Mouse (Mus musculus): ENCODE data around the gene Neurl4. TPM values are rescaled to one million over a fixed set of nuclear protein-coding genes. Genes with fewer than 3 reads are reported as not detected.
"Not testable (repeated sequence)": the region's sequence is repeated elsewhere in the genome, so short reads cannot be mapped to it uniquely, and the experiment has no call there.

Neurl4 gene
- polyA plus RNA-seq, 1 experiment: not detected

DNA sequence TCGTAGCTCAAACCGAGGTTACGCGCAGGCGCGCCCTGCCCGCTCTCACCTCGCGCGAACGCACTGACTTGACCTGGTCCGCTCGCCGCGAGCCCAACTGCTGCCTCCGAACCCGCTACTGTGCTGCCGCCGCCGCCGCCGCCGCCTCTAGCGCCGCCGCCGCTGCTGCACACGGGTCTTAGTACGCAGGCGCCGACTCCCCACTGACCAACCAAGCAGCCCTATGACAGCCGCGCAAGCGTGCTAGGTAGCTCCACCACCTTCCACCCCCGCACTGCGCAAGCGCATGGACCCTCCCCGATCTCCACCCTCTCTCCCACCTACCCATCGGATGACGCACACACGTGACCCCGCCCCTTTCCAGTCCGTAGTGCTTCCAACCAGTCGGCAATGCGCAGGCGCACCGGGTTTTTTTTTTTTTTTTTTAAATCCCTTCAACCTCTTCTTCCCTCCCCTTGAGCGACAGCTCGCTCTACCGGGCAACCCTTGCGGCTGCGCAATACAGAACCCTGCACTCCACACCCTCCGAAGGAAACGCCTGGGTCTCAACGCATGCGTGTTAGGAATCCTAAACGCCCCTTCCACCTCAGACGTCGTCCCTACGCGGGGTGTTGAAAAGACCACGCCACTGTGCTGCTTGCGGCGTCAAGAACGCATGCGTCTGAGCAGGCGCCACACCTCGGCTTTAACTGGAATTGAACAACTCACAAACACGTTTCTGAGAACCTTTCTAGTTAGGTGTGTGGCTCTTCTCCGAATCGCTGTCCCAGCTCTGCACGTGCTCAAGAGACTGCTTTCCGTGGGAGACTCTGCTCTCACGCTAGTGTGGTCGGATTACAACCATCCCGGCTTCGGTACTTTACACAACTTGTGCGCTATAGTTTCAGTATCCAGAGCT lies 20.5 kb downstream of the Neurl4 start, which contains the start of gene Eif5a:
TSS of gene Eif5a (minus strand) at position 845 of the 898 bp plus-strand sequence.
- 0 out of 2 replicates have a peak, but pooled peaks have one; percentile 33 for TF ChIP-seq CTCF (IDR thresholded peaks at IDR 0.05; ENCODE audit: insufficient read depth, low read depth, low read length)
- TF ChIP-seq POLR2A (IDR thresholded peaks at IDR 0.05; ENCODE audit: insufficient read depth, low read depth, low read length): peak; percentile 69
- Histone ChIP-seq H3K4me3 (ENCODE audit: insufficient read depth, low read depth, low read length) (peak within 1 kb of the TSS; percentile 100), H3K27ac (ENCODE audit: insufficient read depth, low read depth, low read length) (peak within 1 kb of the TSS; percentile 98), H3K4me1 (ENCODE audit: control insufficient read depth, insufficient read depth, low read length) (peaks cover 8% of the 10 kb centered on the region)
- under 1% methylated on average over 78 of the region's 78 CpGs for WGBS

DNA sequence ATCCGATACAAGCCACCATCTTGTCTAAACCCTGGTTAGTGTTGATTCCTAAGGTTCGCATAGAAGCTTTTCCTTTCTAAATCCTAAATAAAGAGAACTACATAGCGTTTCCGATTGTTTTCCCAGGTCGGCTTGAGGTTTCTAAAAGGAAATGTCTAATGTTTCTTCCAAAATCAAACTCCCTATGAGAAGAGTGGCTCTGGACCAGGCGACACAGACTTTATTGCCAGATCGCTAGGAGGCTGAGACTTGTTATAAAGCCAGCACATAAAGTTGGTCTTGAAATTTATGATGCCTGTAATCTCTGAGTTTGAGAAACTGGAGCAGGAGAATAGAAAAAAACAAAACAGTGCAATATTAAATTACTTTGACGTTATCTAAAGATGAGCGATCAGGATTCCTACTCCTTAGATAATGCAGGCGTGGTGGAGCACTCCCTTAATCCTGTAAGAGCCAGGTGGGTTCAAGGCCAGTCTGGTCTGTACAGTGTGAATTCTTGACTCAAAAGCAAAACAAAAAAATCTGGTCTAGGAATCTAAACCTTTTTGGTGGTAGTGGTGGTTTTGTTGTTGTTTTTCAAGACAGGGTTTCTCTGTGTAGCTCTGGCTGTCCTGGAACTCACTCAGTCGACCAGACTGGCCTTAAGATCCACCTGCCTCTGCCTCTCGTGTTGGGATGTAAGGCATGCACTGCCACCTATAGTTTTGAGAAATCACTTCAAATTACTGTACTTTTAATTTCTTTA lies 21.3 kb downstream of the Neurl4 start:
- peak overlapping the region; percentile 59 for H3K4me3 ChIP-seq (ENCODE audit: insufficient read depth, low read depth, low read length)
- WGBS: 4% methylated on average over 12 of the region's 12 CpGs
- no peak for TF ChIP-seq POLR2A (IDR thresholded peaks at IDR 0.05; ENCODE audit: insufficient read depth, low read depth, low read length)
- no peak for TF ChIP-seq CTCF (IDR thresholded peaks at IDR 0.05; ENCODE audit: insufficient read depth, low read depth, low read length)
- peaks cover 8% of the 10 kb centered on the region for H3K4me1 ChIP-seq (ENCODE audit: control insufficient read depth, insufficient read depth, low read length)
- H3K27ac ChIP-seq (ENCODE audit: insufficient read depth, low read depth, low read length): peak overlapping the region; percentile 93

DNA sequence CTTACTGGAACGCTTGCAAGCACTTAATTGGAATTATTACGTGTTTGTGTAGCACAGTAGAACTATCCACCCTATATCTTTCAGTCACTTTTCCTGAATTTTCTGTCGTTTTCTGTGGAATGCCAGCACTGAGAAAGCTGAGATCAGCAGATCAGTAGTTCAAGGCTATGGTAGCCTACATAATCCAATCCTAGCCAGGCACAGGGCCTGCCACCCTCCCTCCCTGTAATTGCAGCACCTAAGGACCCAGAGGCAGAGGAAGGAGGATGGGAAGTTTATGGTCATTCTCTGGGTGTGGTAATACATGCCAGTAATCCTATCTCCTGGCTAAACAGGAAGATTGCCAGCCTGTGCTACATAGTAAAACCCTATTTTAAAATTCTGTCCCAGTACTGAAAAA lies 21.9 kb downstream of the Neurl4 start:
- peaks cover 8% of the 10 kb centered on the region for H3K4me1 ChIP-seq (ENCODE audit: control insufficient read depth, insufficient read depth, low read length)
- TF ChIP-seq CTCF (IDR thresholded peaks at IDR 0.05; ENCODE audit: insufficient read depth, low read depth, low read length): no peak
- no peak for TF ChIP-seq POLR2A (IDR thresholded peaks at IDR 0.05; ENCODE audit: insufficient read depth, low read depth, low read length)
- H3K27ac ChIP-seq (ENCODE audit: insufficient read depth, low read depth, low read length): no peak overlapping the region
- 64% methylated on average over 3 of the region's 3 CpGs for WGBS
- no peak overlapping the region for H3K4me3 ChIP-seq (ENCODE audit: insufficient read depth, low read depth, low read length)

DNA sequence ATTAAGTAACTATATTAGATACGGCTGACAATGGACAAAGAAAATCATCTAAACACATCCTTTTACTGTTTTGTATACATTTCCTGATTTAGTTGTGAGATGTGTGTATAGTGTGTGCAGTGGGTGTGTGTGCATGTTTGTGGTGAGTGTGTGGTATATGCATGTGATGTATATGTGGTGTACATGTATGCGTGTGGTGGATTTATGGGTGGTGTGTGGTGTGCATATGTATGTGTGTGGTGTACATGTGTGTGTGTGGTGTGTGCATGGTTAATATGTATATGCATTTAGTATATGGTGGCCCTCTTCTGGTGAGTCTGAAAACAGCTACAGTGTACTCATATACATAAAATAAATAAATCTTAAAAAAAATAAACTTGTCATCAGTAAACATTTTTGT lies 26.6 kb downstream of the Neurl4 start:
- no peak overlapping the region for H3K4me3 ChIP-seq (ENCODE audit: insufficient read depth, low read depth, low read length)
- 99% methylated on average over 2 of the region's 2 CpGs for WGBS
- H3K27ac ChIP-seq (ENCODE audit: insufficient read depth, low read depth, low read length): no peak overlapping the region
- no peaks in the 10 kb centered on the region for H3K4me1 ChIP-seq (ENCODE audit: control insufficient read depth, insufficient read depth, low read length)
- TF ChIP-seq POLR2A (IDR thresholded peaks at IDR 0.05; ENCODE audit: insufficient read depth, low read depth, low read length) (no peak), CTCF (IDR thresholded peaks at IDR 0.05; ENCODE audit: insufficient read depth, low read depth, low read length) (no peak)

DNA sequence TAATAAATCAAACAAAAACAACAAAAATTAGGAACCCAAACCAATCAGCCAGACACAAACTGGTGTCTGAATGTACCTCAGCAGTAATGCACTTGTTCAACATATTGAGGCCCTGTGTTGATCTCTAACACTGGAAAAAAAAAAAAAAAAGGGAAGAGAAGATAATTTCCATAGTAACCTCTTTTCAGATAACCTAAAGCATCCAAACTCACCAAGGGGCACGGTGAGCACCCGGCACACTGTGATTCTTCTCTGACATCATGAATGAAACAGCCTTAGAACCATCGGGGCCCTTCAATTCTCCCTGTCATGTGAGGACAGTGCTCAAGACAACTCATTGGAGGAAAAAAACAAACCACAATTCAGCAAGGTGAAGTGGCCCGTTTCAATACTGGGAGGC lies 28.8 kb downstream of the Neurl4 start:
- Histone ChIP-seq H3K27ac (ENCODE audit: insufficient read depth, low read depth, low read length) (no peak overlapping the region), H3K4me1 (ENCODE audit: control insufficient read depth, insufficient read depth, low read length) (peaks cover 2% of the 10 kb centered on the region), H3K4me3 (ENCODE audit: insufficient read depth, low read depth, low read length) (no peak overlapping the region)
- 86% methylated on average over 4 of the region's 4 CpGs for WGBS
- TF ChIP-seq POLR2A (IDR thresholded peaks at IDR 0.05; ENCODE audit: insufficient read depth, low read depth, low read length) (no peak), CTCF (IDR thresholded peaks at IDR 0.05; ENCODE audit: insufficient read depth, low read depth, low read length) (no peak)

DNA sequence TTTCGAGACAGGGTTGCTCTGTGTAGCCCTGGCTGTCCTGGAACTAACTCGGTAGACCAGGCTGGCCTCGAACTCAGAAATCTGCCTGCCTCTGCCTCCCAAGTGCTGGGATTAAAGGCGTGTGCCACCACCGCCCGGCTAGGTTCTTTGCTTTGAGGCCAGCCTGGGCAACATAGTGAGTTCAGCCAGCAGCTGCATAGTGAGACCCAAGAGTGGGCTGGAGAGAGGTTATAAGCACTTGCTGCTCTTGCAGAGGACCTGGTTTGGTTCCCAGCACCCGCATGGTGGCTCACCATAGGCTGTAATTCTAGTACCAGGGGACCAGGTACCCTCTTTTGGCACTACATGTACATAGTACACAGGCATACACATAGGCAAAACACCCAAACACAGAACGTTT lies 29.3 kb downstream of the Neurl4 start:
- not testable (repeated sequence) for H3K27ac ChIP-seq (ENCODE audit: insufficient read depth, low read depth, low read length); H3K4me3 ChIP-seq (ENCODE audit: insufficient read depth, low read depth, low read length); H3K4me1 ChIP-seq (ENCODE audit: control insufficient read depth, insufficient read depth, low read length)
- 87% methylated on average over 8 of the region's 8 CpGs for WGBS

DNA sequence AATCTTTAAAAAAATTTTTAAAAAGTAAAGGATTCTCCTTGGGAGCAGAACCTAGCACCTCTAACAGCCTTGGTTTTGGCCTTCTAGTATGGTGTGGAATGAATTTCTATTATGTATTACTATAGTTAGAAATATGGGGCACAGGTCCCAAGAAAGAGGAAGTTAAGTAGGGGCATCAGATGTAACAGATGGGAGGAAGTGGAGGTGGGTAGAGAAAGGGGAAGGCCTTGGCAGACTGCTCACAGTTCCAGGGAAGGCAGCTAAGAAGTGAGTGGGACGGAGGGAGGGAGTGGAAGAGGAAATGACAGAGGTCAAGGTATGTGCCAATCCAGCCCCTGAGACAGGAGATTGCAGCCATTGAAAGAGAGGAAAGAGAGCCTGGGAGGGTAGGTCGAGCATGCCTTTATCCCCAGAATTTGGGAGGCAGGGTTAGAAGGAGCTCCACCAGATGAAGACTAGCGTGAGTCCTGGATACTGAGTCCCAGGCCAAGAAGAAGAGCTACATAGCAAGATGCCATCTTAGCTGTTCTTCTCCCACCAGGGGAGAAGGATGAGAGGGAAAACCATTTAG lies 30.2 kb downstream of the Neurl4 start:
- Histone ChIP-seq H3K4me1 (ENCODE audit: control insufficient read depth, insufficient read depth, low read length) (peaks cover 13% of the 10 kb centered on the region), H3K4me3 (ENCODE audit: insufficient read depth, low read depth, low read length) (no peak overlapping the region), H3K27ac (ENCODE audit: insufficient read depth, low read depth, low read length) (no peak overlapping the region)
- 73% methylated on average over 3 of the region's 3 CpGs for WGBS
- TF ChIP-seq POLR2A (IDR thresholded peaks at IDR 0.05; ENCODE audit: insufficient read depth, low read depth, low read length) (no peak), CTCF (IDR thresholded peaks at IDR 0.05; ENCODE audit: insufficient read depth, low read depth, low read length) (no peak)

DNA sequence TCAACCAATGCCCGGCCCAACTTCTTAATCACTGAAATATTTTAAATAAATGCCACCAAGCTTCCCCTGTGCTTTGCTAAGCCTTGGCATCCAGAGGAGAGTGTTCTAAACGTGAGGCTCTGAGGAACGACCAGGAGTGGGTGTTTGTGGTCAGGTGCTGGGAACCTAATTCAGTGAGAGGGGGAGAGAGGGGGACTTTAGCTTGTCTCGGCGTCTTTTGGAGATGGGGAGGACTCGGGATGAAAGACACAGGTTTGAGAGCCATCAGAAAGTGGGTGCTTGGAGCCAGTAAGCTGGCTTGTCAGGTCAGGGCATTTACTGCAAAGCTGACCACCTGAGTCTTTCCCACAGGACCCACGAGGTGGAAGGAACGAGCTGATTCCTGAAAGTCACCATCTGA lies 30.9 kb downstream of the Neurl4 start:
- Histone ChIP-seq H3K4me3 (ENCODE audit: insufficient read depth, low read depth, low read length) (no peak overlapping the region), H3K27ac (ENCODE audit: insufficient read depth, low read depth, low read length) (no peak overlapping the region)
- 73% methylated on average over 8 of the region's 8 CpGs for WGBS

DNA sequence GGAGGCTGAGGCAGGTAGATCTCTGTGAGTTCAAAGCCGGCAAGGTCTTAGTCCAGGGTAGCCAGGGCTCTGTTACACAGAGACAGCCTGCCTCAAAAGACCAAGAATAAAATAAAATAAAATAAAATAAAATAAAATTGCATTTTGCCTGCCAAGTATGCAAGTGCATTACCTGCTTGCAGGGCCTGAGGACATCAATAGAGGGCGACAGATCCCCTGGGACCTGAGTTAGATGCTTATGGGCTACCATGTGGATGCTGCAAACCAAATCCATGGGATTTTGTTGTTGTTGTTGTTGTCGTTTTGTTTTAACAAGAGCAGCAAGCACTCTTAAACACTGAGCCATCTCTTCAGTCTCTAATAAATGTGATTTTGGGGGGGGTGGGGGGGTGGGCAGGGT lies 31.4 kb downstream of the Neurl4 start:
- WGBS: 37% methylated on average over 3 of the region's 3 CpGs
- Histone ChIP-seq H3K4me3 (ENCODE audit: insufficient read depth, low read depth, low read length) (no peak overlapping the region), H3K27ac (ENCODE audit: insufficient read depth, low read depth, low read length) (no peak overlapping the region), H3K4me1 (ENCODE audit: control insufficient read depth, insufficient read depth, low read length) (peaks cover 17% of the 10 kb centered on the region)
- no peak for TF ChIP-seq POLR2A (IDR thresholded peaks at IDR 0.05; ENCODE audit: insufficient read depth, low read depth, low read length)
- TF ChIP-seq CTCF (IDR thresholded peaks at IDR 0.05; ENCODE audit: insufficient read depth, low read depth, low read length): no peak

More for the DNA sequence above, 30.9 kb downstream of the Neurl4 start:
- TF ChIP-seq CTCF (IDR thresholded peaks at IDR 0.05; ENCODE audit: insufficient read depth, low read depth, low read length) (no peak), POLR2A (IDR thresholded peaks at IDR 0.05; ENCODE audit: insufficient read depth, low read depth, low read length) (no peak)
- H3K4me1 ChIP-seq (ENCODE audit: control insufficient read depth, insufficient read depth, low read length): peaks cover 17% of the 10 kb centered on the region
